Mouse (Mus musculus) liver, embryonic 11.5 days (tissue): Measurements from ENCODE around the gene Ube4a. TPM values are rescaled to one million over a fixed set of nuclear protein-coding genes. Genes with fewer than 3 reads are reported as not detected.
"Not testable (repeated sequence)": the region's sequence is repeated elsewhere in the genome, so short reads cannot be mapped to it uniquely, and the experiment has no call there.

Experiments used
- ATAC-seq: fragments of 200-750 bp; cut with Nextera tagmentation; replicated peaks from 2 replicates; pipeline ENCODE4 v1.8.0; 2017; ENCODE audit warnings: moderate number of reproducible peaks, mild to moderate bottlenecking, moderate TSS enrichment, moderate library complexity; ENCODE audit not compliant: low FRiP score
- DNase-seq: peaks from one replicate; pipeline ENCODE4 v3.0.0-alpha.2; 2017; ENCODE audit warnings: low spot score
- H3K27ac ChIP-seq: fragments of 300-500 bp; sonication (generic); 2 replicates; pipeline ENCODE4 v1.5.1; 2014; ENCODE audit warnings: mild to moderate bottlenecking, low read depth, low read length, control low read depth
- H3K27me3 ChIP-seq: fragments of 300-500 bp; sonication (generic); replicated peaks from 2 replicates; pipeline ENCODE4 v1.6.1; 2014; ENCODE audit warnings: low read length, mixed read lengths; ENCODE audit not compliant: control insufficient read depth, insufficient read depth
- H3K36me3 ChIP-seq: fragments of 300-500 bp; sonication (generic); 2 replicates; pipeline ENCODE4 v1.6.1; 2014; ENCODE audit warnings: mild to moderate bottlenecking, low read length, moderate library complexity, mixed read lengths; ENCODE audit not compliant: control insufficient read depth, insufficient read depth
- H3K4me1 ChIP-seq: fragments of 300-500 bp; sonication (generic); replicated peaks from 2 replicates; pipeline ENCODE4 v1.6.1; 2014; ENCODE audit warnings: low read length, mixed read lengths; ENCODE audit not compliant: control insufficient read depth, insufficient read depth
- H3K4me2 ChIP-seq: fragments of 300-500 bp; sonication (generic); 2 replicates; pipeline ENCODE4 v1.6.1; 2014; ENCODE audit warnings: mild to moderate bottlenecking, control low read depth, moderate library complexity
- H3K4me3 ChIP-seq: fragments of 300-500 bp; sonication (generic); 2 replicates; pipeline ENCODE4 v1.5.1; 2014; ENCODE audit warnings: low read depth, low read length, control low read depth
- H3K9ac ChIP-seq: fragments of 300-500 bp; sonication (generic); 2 replicates; pipeline ENCODE4 v1.6.1; 2014; ENCODE audit warnings: low read depth, low read length, control low read depth
- H3K9me3 ChIP-seq: fragments of 300-500 bp; sonication (generic); 2 replicates; pipeline ENCODE4 v1.6.1; 2016; ENCODE audit warnings: low read length, inconsistent platforms, mixed read lengths; ENCODE audit not compliant: control insufficient read depth
- WGBS: fragments of 180-500 bp; shearing (Covaris S2); extraction: QIAGEN DNeasy Blood & Tissue Kit; methylation state at CpG from one replicate; pipeline ENCODE4 v1.1.7; 2014; 5-methylcytosine and 5-hydroxymethylcytosine counted together
- polyA plus RNA-seq: library from polyadenylated mRNA; unstranded; fragments of >200 nt; fragmentation: Nextera tagmentation; extraction: Ambion mirVana; gene quantifications from 2 replicates; pipeline ENCODE4 v1.2.1, GENCODE M21; 2014

The Ube4a gene
- polyA plus RNA-seq, 1 experiment from 2014 or later: 19.5 TPM

GRCm38 (mm10) chr9:44977813-44978212, 12.4 kb upstream of the Ube4a start:
- H3K27me3 ChIP-seq: peaks cover 15% of the 10 kb centered on the region

GRCm38 (mm10) chr9:44969450-44969849, 4.0 kb upstream of the Ube4a start:
- peaks cover 8% of the 10 kb centered on the region; the same call in 1 of the 2 replicates for H3K4me1 ChIP-seq
- no peak overlapping the region for H3K4me3 ChIP-seq
- no peak overlapping the region for H3K4me2 ChIP-seq
- H3K36me3 ChIP-seq: no peaks in the 10 kb centered on the region
- H3K27me3 ChIP-seq: peaks cover 20% of the 10 kb centered on the region
- no peak overlapping the region for H3K9ac ChIP-seq
- no peak overlapping the region for H3K27ac ChIP-seq
- DNase-seq: no peak
- H3K9me3 ChIP-seq: no peaks in the 10 kb centered on the region
- ATAC-seq: no peak
- 58% methylated on average over 1 of the region's 1 CpGs for WGBS

More at GRCm38 (mm10) chr9:44977813-44978212, 12.4 kb upstream of the Ube4a start:
- Histone ChIP-seq H3K9ac (no peak overlapping the region), H3K4me2 (no peak overlapping the region), H3K4me1 (peaks cover 7% of the 10 kb centered on the region; the same call in 1 of the 2 replicates), H3K27ac (no peak overlapping the region), H3K36me3 (no peaks in the 10 kb centered on the region), H3K9me3 (no peaks in the 10 kb centered on the region), H3K4me3 (no peak overlapping the region)
- ATAC-seq (no peak), DNase-seq (no peak)
- 54% methylated on average over 6 of the region's 6 CpGs for WGBS

GRCm38 (mm10) chr9:44967763-44968162, 2.4 kb upstream of the Ube4a start:
- H3K9me3 ChIP-seq, H3K4me3 ChIP-seq, H3K27me3 ChIP-seq, H3K9ac ChIP-seq, DNase-seq, H3K27ac ChIP-seq, ATAC-seq, H3K4me2 ChIP-seq, H3K36me3 ChIP-seq: not testable (repeated sequence)
- H3K4me1 ChIP-seq: peaks cover 12% of the 10 kb centered on the region; the same call in 1 of the 2 replicates
- WGBS: 83% methylated on average over 5 of the region's 5 CpGs

GRCm38 (mm10) chr9:44966815-44967242, 1.4 kb upstream of the Ube4a start:
- ATAC-seq: peak; percentile 40; the same call in 1 of the 2 replicates
- DNase-seq: no peak
- Histone ChIP-seq H3K4me3 (no peak overlapping the region), H3K9me3 (no peaks in the 10 kb centered on the region), H3K36me3 (0 out of 2 replicates have a peak, but pooled peaks cover 4% of the 10 kb centered on the region), H3K9ac (no peak overlapping the region), H3K4me1 (peaks cover 12% of the 10 kb centered on the region; the same call in 1 of the 2 replicates), H3K4me2 (no peak overlapping the region), H3K27me3 (peaks cover 4% of the 10 kb centered on the region; the same call in 1 of the 2 replicates), H3K27ac (no peak overlapping the region)
- WGBS: 19% methylated on average over 3 of the region's 3 CpGs

GRCm38 (mm10) chr9:44965833-44966466, 550 bp upstream of the Ube4a start:
- Histone ChIP-seq H3K9me3 (no peaks in the 10 kb centered on the region), H3K27me3 (no peaks in the 10 kb centered on the region), H3K4me1 (peaks cover 12% of the 10 kb centered on the region; the same call in 1 of the 2 replicates), H3K4me3 (peak overlapping the region; percentile 79), H3K4me2 (peak overlapping the region; percentile 85), H3K9ac (peak overlapping the region; percentile 45; the same call in 1 of the 2 replicates), H3K36me3 (peaks cover 10% of the 10 kb centered on the region; the same call in 1 of the 2 replicates), H3K27ac (peak overlapping the region; percentile 8; the same call in 1 of the 2 replicates)
- WGBS: 13% methylated on average over 10 of the region's 10 CpGs
- ATAC-seq (peak; percentile 35; the same call in 1 of the 2 replicates), DNase-seq (no peak)

- 90% methylated on average over 3 of the region's 3 CpGs for WGBS
- Histone ChIP-seq H3K9ac (no peak overlapping the region), H3K36me3 (peaks cover 30% of the 10 kb centered on the region), H3K27me3 (no peaks in the 10 kb centered on the region), H3K4me3 (no peak overlapping the region), H3K4me2 (no peak overlapping the region), H3K4me1 (no peaks in the 10 kb centered on the region), H3K27ac (no peak overlapping the region), H3K9me3 (no peaks in the 10 kb centered on the region)
- no peak for ATAC-seq
- DNase-seq: no peak
Measured at GRCm38 (mm10) chr9:44954432-44954831, 11.0 kb downstream of the Ube4a start.

GRCm38 (mm10) chr9:44947836-44948235, 17.6 kb downstream of the Ube4a start:
- H3K9ac ChIP-seq: no peak overlapping the region
- no peaks in the 10 kb centered on the region for H3K27me3 ChIP-seq
- no peaks in the 10 kb centered on the region for H3K4me1 ChIP-seq
- DNase-seq: no peak
- 86% methylated on average over 5 of the region's 5 CpGs for WGBS
- no peak overlapping the region for H3K4me2 ChIP-seq
- H3K27ac ChIP-seq: no peak overlapping the region
- peaks cover 33% of the 10 kb centered on the region for H3K36me3 ChIP-seq
- ATAC-seq: no peak
- H3K4me3 ChIP-seq: no peak overlapping the region
- no peaks in the 10 kb centered on the region for H3K9me3 ChIP-seq

GRCm38 (mm10) chr9:44946185-44946695, 19.2 kb downstream of the Ube4a start:
- no peak overlapping the region for H3K4me2 ChIP-seq
- no peak for ATAC-seq
- no peak overlapping the region for H3K4me3 ChIP-seq
- no peaks in the 10 kb centered on the region for H3K27me3 ChIP-seq
- DNase-seq: no peak
- H3K27ac ChIP-seq: no peak overlapping the region
- 90% methylated on average over 7 of the region's 7 CpGs for WGBS
- no peaks in the 10 kb centered on the region for H3K9me3 ChIP-seq
- no peak overlapping the region for H3K9ac ChIP-seq
- peaks cover 35% of the 10 kb centered on the region for H3K36me3 ChIP-seq
- H3K4me1 ChIP-seq: no peaks in the 10 kb centered on the region

GRCm38 (mm10) chr9:44942421-44942820, 23.0 kb downstream of the Ube4a start:
- H3K36me3 ChIP-seq: peaks cover 18% of the 10 kb centered on the region; the same call in 1 of the 2 replicates
- no peak for ATAC-seq
- no peak overlapping the region for H3K4me3 ChIP-seq
- H3K4me2 ChIP-seq: no peak overlapping the region
- no peaks in the 10 kb centered on the region for H3K27me3 ChIP-seq
- no peak overlapping the region for H3K27ac ChIP-seq
- H3K4me1 ChIP-seq: no peaks in the 10 kb centered on the region
- no peak overlapping the region for H3K9ac ChIP-seq
- DNase-seq: no peak
- no peaks in the 10 kb centered on the region for H3K9me3 ChIP-seq
- 98% methylated on average over 4 of the region's 4 CpGs for WGBS
